Comparison of ENCODE assay signal across 9 mouse cellular contexts in the genomic region with DNA sequence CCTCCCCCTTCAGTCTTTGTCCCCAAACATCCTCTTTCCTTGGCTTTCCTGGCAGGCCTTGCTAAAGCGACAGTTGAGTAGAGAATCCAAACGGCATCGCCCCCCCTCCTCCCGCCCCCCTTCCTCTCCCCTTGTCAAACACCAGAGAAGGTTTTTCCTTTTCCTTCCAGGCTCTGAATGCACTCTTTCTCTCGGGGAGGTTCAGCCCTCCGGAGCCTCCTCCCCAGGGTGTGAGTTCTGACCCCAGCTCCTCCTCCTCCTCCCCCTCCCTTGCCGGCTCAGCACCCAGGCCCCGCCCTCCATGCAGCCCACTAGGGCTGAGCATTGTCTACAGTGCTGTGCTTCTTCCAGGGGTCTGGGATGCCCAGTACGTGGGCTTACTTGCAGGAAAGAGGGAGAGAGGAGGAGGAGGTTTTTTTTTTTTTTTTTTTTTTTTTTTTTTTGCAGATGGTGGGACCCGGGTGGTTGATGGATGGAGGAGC. TPM values are rescaled to one million over a fixed set of nuclear protein-coding genes. Genes with fewer than 3 reads are reported as not detected.
DNase-seq lines count a peak whose midpoint lies in the region; ATAC-seq and TF ChIP-seq lines count a peak whose summit lies in the region.
"Had no signal": no experiment of that assay in that cellular context is flagged by ENCODE, and none has a peak within 500 bp of the region (broad histone marks: within the 10 kb centered on the region; RNA-seq: fewer than 3 reads in every experiment).

No protein-coding gene starts in this region.

- no peaks in the 10 kb centered on the region for H3K27me3 ChIP-seq in embryonic facial prominence, embryonic 14.5 days (replicated peaks; ENCODE audit: control insufficient read depth, insufficient read depth, low read length)
- H3K27me3 ChIP-seq in kidney, adult 2 months (replicated peaks; ENCODE audit: control insufficient read depth, insufficient read depth, low read length): no peaks in the 10 kb centered on the region
- H3K27me3 ChIP-seq in midbrain, embryonic 12.5 days: peaks cover 45% of the 10 kb centered on the region

- WGBS in embryonic facial prominence, embryonic 14.5 days: under 1% methylated on average over 8 of the region's 10 CpGs
- 4% methylated on average over 8 of the region's 10 CpGs for WGBS in kidney, adult 2 months
- 0% methylated on average over 9 of the region's 10 CpGs for WGBS in midbrain, embryonic 12.5 days

- H3K9ac ChIP-seq in embryonic facial prominence, embryonic 14.5 days (ENCODE audit: low read depth, low read length): peak overlapping the region; percentile 48
- 0 out of 2 replicates have a peak overlapping the region, but pooled peaks have one; percentile 12 for H3K9ac ChIP-seq in midbrain, embryonic 12.5 days (replicated peaks)

- no peak for TF ChIP-seq POLR2A in kidney, adult 2 months (IDR thresholded peaks at IDR 0.05; ENCODE audit: low read depth, low read length)

- H3K4me3 ChIP-seq in embryonic facial prominence, embryonic 14.5 days (ENCODE audit: low read depth, low read length): peak overlapping the region; percentile 18
- peak overlapping the region; percentile 3; the same call in 1 of the 2 replicates for H3K4me3 ChIP-seq in kidney, adult 2 months (ENCODE audit: insufficient read depth, low read depth, low read length)
- H3K4me3 ChIP-seq in midbrain, embryonic 12.5 days: 0 out of 2 replicates have a peak overlapping the region, but pooled peaks have one; percentile 1

- intact Hi-C loops in gastrocnemius, postnatal 14 days (cut with DNase I; ENCODE audit: low total_unique reads): no loop called here
- intact Hi-C loops in gastrocnemius, postnatal 36 days (cut with DNase I): loop anchor here (5.0 kb wide), 1 partner anchor 52 kb away; a partner anchor contains a TSS

- H3K4me1 ChIP-seq in embryonic facial prominence, embryonic 14.5 days (ENCODE audit: control insufficient read depth, insufficient read depth, low read length): peaks cover 21% of the 10 kb centered on the region
- H3K4me1 ChIP-seq in kidney, adult 2 months (ENCODE audit: control insufficient read depth, insufficient read depth, low read length): peaks cover 19% of the 10 kb centered on the region
- peaks cover 38% of the 10 kb centered on the region for H3K4me1 ChIP-seq in midbrain, embryonic 12.5 days

- no peaks in the 10 kb centered on the region for H3K9me3 ChIP-seq in embryonic facial prominence, embryonic 14.5 days (ENCODE audit: control insufficient read depth, low read length)
- no peaks in the 10 kb centered on the region for H3K9me3 ChIP-seq in midbrain, embryonic 12.5 days

- no peak for TF ChIP-seq CTCF in kidney, adult 2 months (conservative IDR thresholded peaks at IDR 0.05; ENCODE audit: insufficient read depth, insufficient read length, low read depth, low read length)

- DNase-seq in ZHBTc4 (ENCODE audit: low read depth, low spot score): peak; percentile 51
- DNase-seq in embryonic facial prominence, embryonic 14.5 days (ENCODE audit: low spot score): peak; percentile 75
- peak; percentile 77 for DNase-seq in kidney, adult 2 months
- DNase-seq in gastrocnemius, postnatal 14 days: no peak
- no peak for DNase-seq in gastrocnemius, postnatal 36 days
- no peak for DNase-seq in adrenal gland, postnatal 10 days
- no peak for DNase-seq in c-Kit-positive CD71-positive TER-119-positive erythroid progenitor cells, embryonic 14.5 days (ENCODE audit: low spot score)

- peak overlapping the region; percentile 71 for H3K27ac ChIP-seq in embryonic facial prominence, embryonic 14.5 days (replicated peaks; ENCODE audit: low read depth, low read length)
- peak overlapping the region; percentile 81; the same call in 1 of the 2 replicates for H3K27ac ChIP-seq in kidney, adult 2 months (ENCODE audit: insufficient read depth, low read depth, low read length)
- peak overlapping the region; percentile 8; the same call in 1 of the 2 replicates for H3K27ac ChIP-seq in midbrain, embryonic 12.5 days (replicated peaks)

- peak overlapping the region; percentile 35 for H3K4me2 ChIP-seq in embryonic facial prominence, embryonic 14.5 days (ENCODE audit: low read depth, low read length)
- peak overlapping the region; percentile 26 for H3K4me2 ChIP-seq in midbrain, embryonic 12.5 days (replicated peaks)

- peak; percentile 42 for ATAC-seq in embryonic facial prominence, embryonic 14.5 days (ENCODE audit: low read depth)
- ATAC-seq in midbrain, embryonic 12.5 days (ENCODE audit: low FRiP score, low read depth): peak; percentile 59; the same call in 1 of the 2 replicates

- no peaks in the 10 kb centered on the region for H3K36me3 ChIP-seq in embryonic facial prominence, embryonic 14.5 days (ENCODE audit: control insufficient read depth, insufficient read depth, low read length)
- no peaks in the 10 kb centered on the region for H3K36me3 ChIP-seq in kidney, adult 2 months (ENCODE audit: control insufficient read depth, insufficient read depth, low read length)
- no peaks in the 10 kb centered on the region for H3K36me3 ChIP-seq in midbrain, embryonic 12.5 days

RNA-seq across cellular contexts. Expression of a gene that starts 2.9 kb away (rescaled TPM):
- 48.3 and 54.8 TPM in 2 replicates for polyA plus RNA-seq in embryonic facial prominence, embryonic 14.5 days (2014; fragmentation: Nextera tagmentation; extraction: Ambion mirVana)
- polyA plus RNA-seq in kidney, adult 2 months (2012; rRNA removed): 44.8 and 55.9 TPM in 2 replicates
- polyA plus RNA-seq in midbrain, embryonic 12.5 days (2016; fragmentation: Nextera tagmentation; extraction: Ambion mirVana): 14.9 and 17.4 TPM in 2 replicates
- total RNA-seq in gastrocnemius, postnatal 14 days (2021): 1 to 10 TPM; 3.9 to 5.3 TPM
- total RNA-seq in gastrocnemius, postnatal 36 days (2021): 1 to 10 TPM; 1.8 to 2.9 TPM
- 1 to 10 TPM; 6.0 to 7.6 TPM for total RNA-seq in adrenal gland, postnatal 10 days (2021)

RNA-seq across cellular contexts. Expression of a gene that starts 9.1 kb away (rescaled TPM):
- 9.3 and 10.5 TPM in 2 replicates for polyA plus RNA-seq in embryonic facial prominence, embryonic 14.5 days (2014; fragmentation: Nextera tagmentation; extraction: Ambion mirVana)
- 32.2 and 35.4 TPM in 2 replicates for polyA plus RNA-seq in kidney, adult 2 months (2012; rRNA removed)
- polyA plus RNA-seq in midbrain, embryonic 12.5 days (2016; fragmentation: Nextera tagmentation; extraction: Ambion mirVana): 9.0 and 9.3 TPM in 2 replicates
- 1 to 10 TPM; 2.2 to 2.9 TPM for total RNA-seq in gastrocnemius, postnatal 14 days (2021)
- total RNA-seq in gastrocnemius, postnatal 36 days (2021): 1 to 10 TPM; 1.8 to 2.2 TPM
- total RNA-seq in adrenal gland, postnatal 10 days (2021): 1 to 10 TPM; 4.9 to 6.8 TPM

RNA-seq across cellular contexts. Expression of a gene that starts 23.1 kb away (rescaled TPM):
- 0.49 and 0.59 TPM in 2 replicates for polyA plus RNA-seq in embryonic facial prominence, embryonic 14.5 days (2014; fragmentation: Nextera tagmentation; extraction: Ambion mirVana)
- polyA plus RNA-seq in kidney, adult 2 months (2012; rRNA removed): not detected in 2 replicates
- polyA plus RNA-seq in midbrain, embryonic 12.5 days (2016; fragmentation: Nextera tagmentation; extraction: Ambion mirVana): 0.15 TPM in 1 of 2 replicates, not detected in the other
- total RNA-seq in gastrocnemius, postnatal 14 days (2021): under 1 TPM; 0.39 to 0.53 TPM
- 1 to 10 TPM in 1 of 2 experiments, under 1 TPM in 1; 0.89 to 2.1 TPM for total RNA-seq in gastrocnemius, postnatal 36 days (2021)
- 100 to 1,000 TPM; 442 to 819 TPM for total RNA-seq in adrenal gland, postnatal 10 days (2021)
- polyA plus RNA-seq: large intestine, adult 2 months had no signal

RNA-seq across cellular contexts. Expression of a gene that starts 25.8 kb away (rescaled TPM):
- polyA plus RNA-seq in embryonic facial prominence, embryonic 14.5 days (2014; fragmentation: Nextera tagmentation; extraction: Ambion mirVana): 22.8 and 27.7 TPM in 2 replicates
- polyA plus RNA-seq in kidney, adult 2 months (2012; rRNA removed): 0.56 and 33.0 TPM in 2 replicates
- polyA plus RNA-seq in midbrain, embryonic 12.5 days (2016; fragmentation: Nextera tagmentation; extraction: Ambion mirVana): 0.19 and 0.33 TPM in 2 replicates
- total RNA-seq in gastrocnemius, postnatal 14 days (2021): 1,000 to 10,000 TPM in 1 of 2 experiments, 100 to 1,000 TPM in 1; 673 to 1,120 TPM
- 1,000 to 10,000 TPM; 3,291 to 4,304 TPM for total RNA-seq in gastrocnemius, postnatal 36 days (2021)
- 100 to 1,000 TPM in 1 of 2 experiments, 10 to 100 TPM in 1; 18.1 to 119 TPM for total RNA-seq in adrenal gland, postnatal 10 days (2021)

RNA-seq across cellular contexts. Expression of a gene that starts 29.4 kb away (rescaled TPM):
- polyA plus RNA-seq in embryonic facial prominence, embryonic 14.5 days (2014; fragmentation: Nextera tagmentation; extraction: Ambion mirVana): 92.4 and 102 TPM in 2 replicates
- polyA plus RNA-seq in kidney, adult 2 months (2012; rRNA removed): 126 and 179 TPM in 2 replicates
- polyA plus RNA-seq in midbrain, embryonic 12.5 days (2016; fragmentation: Nextera tagmentation; extraction: Ambion mirVana): 158 and 163 TPM in 2 replicates
- 10 to 100 TPM; 27.7 to 30.3 TPM for total RNA-seq in gastrocnemius, postnatal 14 days (2021)
- 10 to 100 TPM; 27.2 to 36.5 TPM for total RNA-seq in gastrocnemius, postnatal 36 days (2021)
- 10 to 100 TPM; 58.0 to 62.5 TPM for total RNA-seq in adrenal gland, postnatal 10 days (2021)

Comparison
In these comparisons a context has a peak if more than half of its experiments do, and no peak if none do; other contexts are left out.
1. DNase-seq: peak in ZHBTc4 (single experiment), embryonic facial prominence, embryonic 14.5 days (single experiment) and kidney, adult 2 months (single experiment); none in gastrocnemius, postnatal 14 days (single experiment), gastrocnemius, postnatal 36 days (0 of 2), adrenal gland, postnatal 10 days (single experiment) and c-Kit-positive CD71-positive TER-119-positive erythroid progenitor cells, embryonic 14.5 days (single experiment).
2. H3K27ac ChIP-seq: peak in every context shown above with its lines; median percentile 81 in kidney, adult 2 months; 71 in embryonic facial prominence, embryonic 14.5 days; 8 in midbrain, embryonic 12.5 days.
3. RNA of a gene that starts 23.1 kb away (total RNA-seq): 442 to 819 TPM in adrenal gland, postnatal 10 days; 0.89 to 2.1 TPM in gastrocnemius, postnatal 36 days and 0.39 to 0.53 TPM in gastrocnemius, postnatal 14 days; every median in the first group is over 100 times any median in the second.
4. Peak in every context shown above with its lines, with median percentiles within 50 percentile points of each other: H3K4me3 ChIP-seq.